Mouse (Mus musculus) hindbrain, embryonic 14.5 days (tissue): ENCODE measurements around the gene Thrb. TPM values are rescaled to one million over a fixed set of nuclear protein-coding genes. Genes with fewer than 3 reads are reported as not detected.

Experiments used
- ATAC-seq: fragments of 200-750 bp; cut with Nextera tagmentation; 2 replicates; pipeline ENCODE4 v1.8.0; 2017; ENCODE audit warnings: moderate number of reproducible peaks, mild to moderate bottlenecking, moderate TSS enrichment, moderate library complexity; ENCODE audit not compliant: low FRiP score
- DNase-seq: peaks from one replicate; pipeline ENCODE4 v3.0.0-alpha.2; 2015; ENCODE audit warnings: low spot score
- H3K27ac ChIP-seq: fragments of 300-500 bp; sonication (generic); 2 replicates; pipeline ENCODE4 v1.5.1; 2014; ENCODE audit warnings: mild to moderate bottlenecking, moderate library complexity
- H3K27me3 ChIP-seq: fragments of 300-500 bp; sonication (generic); 2 replicates; pipeline ENCODE4 v1.6.1; 2014; ENCODE audit warnings: mild to moderate bottlenecking, low read length, mixed read lengths; ENCODE audit not compliant: control insufficient read depth, insufficient read depth
- H3K36me3 ChIP-seq: fragments of 300-500 bp; sonication (generic); replicated peaks from 2 replicates; pipeline ENCODE4 v1.6.1; 2014; ENCODE audit not compliant: control insufficient read depth, insufficient read depth
- H3K4me1 ChIP-seq: fragments of 300-500 bp; sonication (generic); replicated peaks from 2 replicates; pipeline ENCODE4 v1.6.1; 2014; ENCODE audit warnings: antibody characterized with exemption, low read length, mixed read lengths; ENCODE audit not compliant: control insufficient read depth, insufficient read depth
- H3K4me2 ChIP-seq: fragments of 300-500 bp; sonication (generic); replicated peaks from 2 replicates; pipeline ENCODE4 v1.6.1; 2014; ENCODE audit warnings: mild to moderate bottlenecking, moderate library complexity
- H3K4me3 ChIP-seq: fragments of 300-500 bp; sonication (generic); replicated peaks from 2 replicates; pipeline ENCODE4 v1.5.1; 2014; ENCODE audit warnings: mild to moderate bottlenecking, low read length
- H3K9ac ChIP-seq: fragments of 300-500 bp; sonication (generic); 2 replicates; pipeline ENCODE4 v1.6.1; 2014
- H3K9me3 ChIP-seq: fragments of 300-500 bp; sonication (generic); 2 replicates; pipeline ENCODE4 v1.6.1; 2016; ENCODE audit warnings: low read length; ENCODE audit not compliant: control insufficient read depth
- WGBS: fragments of 180-500 bp; shearing (Covaris S2); extraction: QIAGEN DNeasy Blood & Tissue Kit; methylation state at CpG from one replicate; pipeline ENCODE4 v1.1.7; 2014; 5-methylcytosine and 5-hydroxymethylcytosine counted together
- polyA plus RNA-seq: library from polyadenylated mRNA; unstranded; fragments of >200 nt; fragmentation: Nextera tagmentation; extraction: Ambion mirVana; gene quantifications from 2 replicates; pipeline ENCODE4 v1.2.1, GENCODE M21; 2014

Gene Thrb
- polyA plus RNA-seq, 1 experiment from 2014 or later = 1.4 TPM

DNA sequence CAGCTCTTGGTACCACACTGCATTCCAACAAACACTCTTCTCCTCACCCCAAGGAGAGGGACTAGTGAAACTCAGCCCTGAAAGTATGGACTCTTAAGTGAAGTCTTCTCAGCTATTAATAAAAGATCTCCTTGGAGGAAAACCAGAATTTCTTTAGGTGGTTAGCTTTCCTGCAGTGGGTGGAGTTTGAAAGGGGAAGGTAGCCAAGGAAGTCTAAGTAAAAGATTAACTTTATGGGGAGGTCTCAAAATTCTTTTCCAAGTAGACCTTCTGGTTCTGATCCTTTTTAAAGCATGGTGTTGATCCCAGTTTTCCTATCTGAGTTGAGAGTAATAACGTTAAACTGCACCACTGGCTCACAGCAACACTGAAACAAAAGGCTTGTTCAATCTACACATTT is 31.2 kb downstream of the Thrb start:
- H3K9ac ChIP-seq = no peak overlapping the region
- ATAC-seq = no peak
- WGBS = 74% methylated on average over 1 of the region's 1 CpGs
- H3K4me3 ChIP-seq = no peak overlapping the region
- no peaks in the 10 kb centered on the region for H3K27me3 ChIP-seq
- no peak overlapping the region for H3K4me2 ChIP-seq
- no peaks in the 10 kb centered on the region for H3K36me3 ChIP-seq
- H3K4me1 ChIP-seq = no peaks in the 10 kb centered on the region
- H3K9me3 ChIP-seq = no peaks in the 10 kb centered on the region
- no peak for DNase-seq
- no peak overlapping the region for H3K27ac ChIP-seq

GRCm38 (mm10) chr14:17695526-17695925 is 35.5 kb downstream of the Thrb start:
- Histone ChIP-seq H3K36me3 (no peaks in the 10 kb centered on the region), H3K27ac (no peak overlapping the region), H3K9me3 (no peaks in the 10 kb centered on the region), H3K4me3 (no peak overlapping the region), H3K4me1 (no peaks in the 10 kb centered on the region), H3K9ac (no peak overlapping the region), H3K27me3 (no peaks in the 10 kb centered on the region), H3K4me2 (no peak overlapping the region)
- ATAC-seq (no peak), DNase-seq (no peak)
- 83% methylated on average over 4 of the region's 4 CpGs for WGBS

GRCm38 (mm10) chr14:17697920-17698632 is 38.0 kb downstream of the Thrb start:
- no peaks in the 10 kb centered on the region for H3K4me1 ChIP-seq
- no peaks in the 10 kb centered on the region for H3K9me3 ChIP-seq
- 88% methylated on average over 9 of the region's 9 CpGs for WGBS
- ATAC-seq = no peak
- DNase-seq = no peak
- no peaks in the 10 kb centered on the region for H3K27me3 ChIP-seq
- no peak overlapping the region for H3K9ac ChIP-seq
- H3K4me2 ChIP-seq = no peak overlapping the region
- H3K27ac ChIP-seq = no peak overlapping the region
- no peaks in the 10 kb centered on the region for H3K36me3 ChIP-seq
- H3K4me3 ChIP-seq = no peak overlapping the region

- 86% methylated on average over 3 of the region's 3 CpGs for WGBS
- Histone ChIP-seq H3K4me2 (no peak overlapping the region), H3K9ac (no peak overlapping the region), H3K36me3 (no peaks in the 10 kb centered on the region), H3K27me3 (no peaks in the 10 kb centered on the region), H3K9me3 (no peaks in the 10 kb centered on the region), H3K4me3 (no peak overlapping the region), H3K27ac (no peak overlapping the region), H3K4me1 (no peaks in the 10 kb centered on the region)
- ATAC-seq = no peak
- DNase-seq = no peak
Observed at GRCm38 (mm10) chr14:17700228-17700627, 40.2 kb downstream of the Thrb start.

DNA sequence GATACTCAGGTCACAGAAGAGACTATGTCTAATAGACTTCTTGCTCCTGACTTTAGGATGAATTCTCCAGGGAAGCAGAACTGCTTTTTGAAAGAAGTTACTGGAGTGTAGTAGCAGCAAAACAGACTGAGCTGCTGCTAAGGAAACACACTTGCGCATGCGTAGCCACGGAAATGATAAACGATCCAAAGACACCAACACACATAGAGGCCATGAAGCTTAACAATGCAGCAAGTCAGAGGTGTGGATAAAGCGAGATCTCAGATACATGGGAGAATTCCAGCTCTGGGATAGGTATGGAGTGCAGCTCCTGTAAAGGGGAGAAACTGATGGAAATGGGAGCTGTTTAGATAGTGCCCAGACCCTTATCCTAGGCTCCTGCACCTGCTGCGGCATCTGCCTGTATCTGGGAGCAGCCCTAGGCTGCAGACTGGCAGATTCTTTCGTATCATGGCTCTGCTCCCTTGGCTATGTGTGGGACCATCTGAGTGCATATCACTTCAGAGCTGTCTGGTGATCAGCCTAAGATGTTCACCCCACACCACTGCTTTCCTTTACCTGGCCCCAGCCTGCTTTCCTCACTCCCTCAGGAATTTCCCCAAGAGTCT is 53.3 kb downstream of the Thrb start:
- DNase-seq = no peak
- ATAC-seq = no peak
- WGBS = 78% methylated on average over 7 of the region's 7 CpGs

GRCm38 (mm10) chr14:17719494-17719893 is 59.4 kb downstream of the Thrb start:
- H3K4me1 ChIP-seq = 0 out of 2 replicates have a peak, but pooled peaks cover 3% of the 10 kb centered on the region
- H3K4me3 ChIP-seq = no peak overlapping the region
- 84% methylated on average over 2 of the region's 2 CpGs for WGBS
- H3K27ac ChIP-seq = no peak overlapping the region
- no peak for DNase-seq
- H3K4me2 ChIP-seq = no peak overlapping the region
- no peaks in the 10 kb centered on the region for H3K36me3 ChIP-seq
- no peak overlapping the region for H3K9ac ChIP-seq
- H3K9me3 ChIP-seq = 0 out of 2 replicates have a peak, but pooled peaks cover 8% of the 10 kb centered on the region
- ATAC-seq = no peak
- no peaks in the 10 kb centered on the region for H3K27me3 ChIP-seq

More for the DNA sequence above, 53.3 kb downstream of the Thrb start:
- no peak overlapping the region for H3K4me3 ChIP-seq
- no peaks in the 10 kb centered on the region for H3K27me3 ChIP-seq
- H3K4me2 ChIP-seq = no peak overlapping the region
- no peaks in the 10 kb centered on the region for H3K36me3 ChIP-seq
- H3K4me1 ChIP-seq = no peaks in the 10 kb centered on the region
- H3K27ac ChIP-seq = no peak overlapping the region
- 0 out of 2 replicates have a peak, but pooled peaks cover 8% of the 10 kb centered on the region for H3K9me3 ChIP-seq
- H3K9ac ChIP-seq = no peak overlapping the region

- WGBS = 22% methylated on average over 1 of the region's 1 CpGs
- Histone ChIP-seq H3K9ac (no peak overlapping the region), H3K27me3 (no peaks in the 10 kb centered on the region), H3K4me1 (0 out of 2 replicates have a peak, but pooled peaks cover 3% of the 10 kb centered on the region), H3K36me3 (no peaks in the 10 kb centered on the region), H3K4me2 (no peak overlapping the region), H3K9me3 (no peaks in the 10 kb centered on the region), H3K4me3 (no peak overlapping the region), H3K27ac (no peak overlapping the region)
- no peak for ATAC-seq
- DNase-seq = no peak
Observed at GRCm38 (mm10) chr14:17722824-17723445, 62.9 kb downstream of the Thrb start.

GRCm38 (mm10) chr14:17724577-17724976 is 64.5 kb downstream of the Thrb start:
- H3K9me3 ChIP-seq = no peaks in the 10 kb centered on the region
- ATAC-seq (no peak), DNase-seq (no peak)
- H3K36me3 ChIP-seq = no peaks in the 10 kb centered on the region
- no peak overlapping the region for H3K9ac ChIP-seq
- no peak overlapping the region for H3K4me3 ChIP-seq
- H3K27me3 ChIP-seq = no peaks in the 10 kb centered on the region
- WGBS = 90% methylated on average over 3 of the region's 3 CpGs
- H3K4me2 ChIP-seq = no peak overlapping the region
- H3K27ac ChIP-seq = no peak overlapping the region
- 0 out of 2 replicates have a peak, but pooled peaks cover 3% of the 10 kb centered on the region for H3K4me1 ChIP-seq

GRCm38 (mm10) chr14:17726906-17727305 is 66.8 kb downstream of the Thrb start:
- H3K27me3 ChIP-seq = no peaks in the 10 kb centered on the region
- DNase-seq = no peak
- no peaks in the 10 kb centered on the region for H3K9me3 ChIP-seq
- H3K4me3 ChIP-seq = no peak overlapping the region
- 95% methylated on average over 1 of the region's 1 CpGs for WGBS
- 0 out of 2 replicates have a peak, but pooled peaks cover 3% of the 10 kb centered on the region for H3K4me1 ChIP-seq
- no peak for ATAC-seq
- H3K36me3 ChIP-seq = no peaks in the 10 kb centered on the region
- no peak overlapping the region for H3K9ac ChIP-seq
- no peak overlapping the region for H3K27ac ChIP-seq
- no peak overlapping the region for H3K4me2 ChIP-seq
